ENCODE assay signal across 8 mouse cellular contexts in the genomic region with DNA sequence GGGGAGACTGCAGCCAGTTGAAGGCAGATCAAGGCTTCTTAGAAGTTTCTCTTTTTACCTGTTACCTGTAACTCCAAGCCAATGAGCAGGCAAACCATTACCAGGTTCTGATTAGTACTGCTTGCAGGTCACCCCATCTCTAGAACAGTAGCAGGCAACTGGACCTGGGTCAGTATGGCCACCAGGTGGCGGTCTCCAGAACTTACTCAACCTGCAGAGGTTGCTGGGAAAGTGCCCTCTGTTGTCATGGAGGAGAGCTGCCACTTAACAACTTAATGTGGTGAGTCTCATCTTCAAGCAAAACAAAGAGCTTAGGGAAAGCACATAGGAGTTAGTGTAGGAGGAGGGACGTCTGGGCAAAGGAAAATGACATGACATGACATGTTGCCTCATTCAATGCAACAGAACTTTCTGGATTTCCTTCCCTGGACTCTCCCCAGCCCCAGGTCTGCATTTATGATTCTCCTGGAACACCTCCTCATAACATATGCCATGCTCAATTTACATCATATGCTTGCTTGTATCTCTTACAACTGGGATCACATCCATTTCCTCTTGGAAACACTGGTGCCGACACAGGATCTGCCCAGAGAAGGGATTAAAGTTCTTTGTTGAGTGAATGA.
DNase-seq lines count a peak whose midpoint lies in the region; ATAC-seq and TF ChIP-seq lines count a peak whose summit lies in the region.

No protein-coding gene starts in this region.

- no peak overlapping the region for H3K4me2 ChIP-seq in hindbrain, embryonic 12.5 days (replicated peaks)

- no peak for TF ChIP-seq POLR2A in ES-Bruce4 (IDR thresholded peaks at IDR 0.05; ENCODE audit: insufficient read depth, low read length)

- H3K4me3 ChIP-seq in hindbrain, embryonic 10.5 days = no peak overlapping the region
- H3K4me3 ChIP-seq in hindbrain, embryonic 12.5 days = no peak overlapping the region
- H3K4me3 ChIP-seq in ES-Bruce4 (ENCODE audit: low read depth, low read length) = no peak overlapping the region

- ATAC-seq in hindbrain, embryonic 12.5 days (ENCODE audit: low FRiP score) = no peak
- ATAC-seq in megakaryocyte, adult 5-6 weeks (ENCODE audit: poor library complexity, severe bottlenecking) = peak; percentile 79

- no peak overlapping the region for H3K9ac ChIP-seq in hindbrain, embryonic 12.5 days
- H3K9ac ChIP-seq in ES-Bruce4 (ENCODE audit: low read depth, poor library complexity, severe bottlenecking) = no peak overlapping the region

- TF ChIP-seq EP300 in ES-Bruce4 (IDR thresholded peaks at IDR 0.05; ENCODE audit: insufficient read depth, low read depth, low read length) = no peak

- no peaks in the 10 kb centered on the region for H3K9me3 ChIP-seq in hindbrain, embryonic 10.5 days
- no peaks in the 10 kb centered on the region for H3K9me3 ChIP-seq in hindbrain, embryonic 12.5 days (replicated peaks)
- H3K9me3 ChIP-seq in ES-Bruce4 (replicated peaks; ENCODE audit: control insufficient read depth, insufficient read depth, low read length, poor library complexity, severe bottlenecking) = no peaks in the 10 kb centered on the region

- peaks cover 22% of the 10 kb centered on the region; the same call in 1 of the 2 replicates for H3K4me1 ChIP-seq in hindbrain, embryonic 10.5 days (replicated peaks)
- H3K4me1 ChIP-seq in hindbrain, embryonic 12.5 days = 0 out of 2 replicates have a peak, but pooled peaks cover 3% of the 10 kb centered on the region
- H3K4me1 ChIP-seq in ES-Bruce4 (ENCODE audit: control insufficient read depth, insufficient read depth, low read length) = no peaks in the 10 kb centered on the region

- no peak overlapping the region for H3K27ac ChIP-seq in hindbrain, embryonic 10.5 days
- no peak overlapping the region for H3K27ac ChIP-seq in hindbrain, embryonic 12.5 days
- H3K27ac ChIP-seq in ES-Bruce4 (ENCODE audit: insufficient read depth, low read length) = no peak overlapping the region

- peak; percentile 60 for TF ChIP-seq CTCF in ES-Bruce4 (IDR thresholded peaks at IDR 0.05; ENCODE audit: low read depth, low read length)

- H3K36me3 ChIP-seq in hindbrain, embryonic 10.5 days = no peaks in the 10 kb centered on the region
- H3K36me3 ChIP-seq in hindbrain, embryonic 12.5 days = no peaks in the 10 kb centered on the region
- no peaks in the 10 kb centered on the region for H3K36me3 ChIP-seq in ES-Bruce4 (ENCODE audit: control insufficient read depth, insufficient read depth, low read length, poor library complexity, severe bottlenecking)

- peak; percentile 51 for DNase-seq in hindbrain, embryonic 10.5 days (ENCODE audit: low spot score)
- peak; percentile 13 for DNase-seq in c-Kit-positive CD71-positive TER-119-positive erythroid progenitor cells, embryonic 14.5 days (ENCODE audit: low spot score)
- peak; percentile 59 for DNase-seq in forelimb bud, embryonic 11.5 days (ENCODE audit: low read depth, low spot score)
- peak; percentile 85 to 86 for DNase-seq in kidney, postnatal 25 days
- peak; percentile 39 to 59 for DNase-seq in urinary bladder, postnatal 36 days (ENCODE audit: low spot score in 2 of 2)

- H3K27me3 ChIP-seq in hindbrain, embryonic 10.5 days (ENCODE audit: insufficient read depth, poor library complexity, severe bottlenecking) = no peaks in the 10 kb centered on the region
- no peaks in the 10 kb centered on the region for H3K27me3 ChIP-seq in hindbrain, embryonic 12.5 days
- no peaks in the 10 kb centered on the region; the same call in 1 of the 2 replicates for H3K27me3 ChIP-seq in ES-Bruce4 (ENCODE audit: control insufficient read depth, insufficient read depth, low read length, poor library complexity, severe bottlenecking)

- WGBS in hindbrain, embryonic 10.5 days = 41% methylated on average over 3 of the region's 3 CpGs
- WGBS in hindbrain, embryonic 12.5 days = 52% methylated on average over 3 of the region's 3 CpGs

Comparison
In these comparisons a context has a peak if more than half of its experiments do, and no peak if none do; other contexts are left out.
1. DNase-seq: peak in every context shown above with its lines; median percentile 86 in kidney, postnatal 25 days; 59 in forelimb bud, embryonic 11.5 days; 51 in hindbrain, embryonic 10.5 days; 49 in urinary bladder, postnatal 36 days; 13 in c-Kit-positive CD71-positive TER-119-positive erythroid progenitor cells, embryonic 14.5 days.